Mouse (Mus musculus): ENCODE measurements around the gene Zc3h4.

Gene Zc3h4

DNA sequence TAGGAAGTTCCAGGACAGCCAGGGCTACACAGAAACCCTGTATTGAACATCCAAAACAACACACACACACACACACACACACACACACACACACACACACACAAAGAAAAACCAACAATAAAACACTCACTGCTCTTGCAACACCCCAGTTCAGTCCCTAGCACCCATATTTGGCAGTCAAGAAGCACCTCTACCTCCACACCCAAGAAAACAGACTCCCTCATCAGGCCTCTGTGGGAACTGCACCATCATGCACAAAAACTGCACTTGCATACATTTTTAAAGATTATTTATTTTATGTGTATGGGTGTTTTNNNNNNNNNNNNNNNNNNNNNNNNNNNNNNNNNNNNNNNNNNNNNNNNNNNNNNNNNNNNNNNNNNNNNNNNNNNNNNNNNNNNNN, 40.5 kb downstream of the Zc3h4 start:
- DNase-seq, result no peak

DNA sequence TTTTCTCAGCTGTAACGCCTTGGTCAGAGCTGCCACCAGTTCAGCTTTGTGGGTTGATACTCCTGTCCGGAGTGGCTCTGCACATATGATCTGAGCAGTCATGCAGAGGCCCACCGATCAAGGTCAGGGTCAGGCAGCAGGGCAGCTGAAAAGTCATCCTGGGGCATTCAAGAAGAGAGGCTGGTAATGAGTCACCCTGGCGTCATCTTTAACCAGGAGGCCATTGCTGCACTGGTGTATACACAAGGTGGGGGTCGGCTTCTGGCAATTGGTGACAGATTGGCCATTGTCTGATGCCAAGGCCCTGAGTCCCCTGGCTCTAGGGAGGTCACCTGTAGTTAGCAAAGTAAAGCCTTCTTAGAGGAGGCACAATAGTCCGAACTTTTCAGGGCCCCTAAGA, 50.9 kb downstream of the Zc3h4 start:
- DNase-seq, result no peak

- DNase-seq, result peak; percentile 97
Measured at GRCm38 (mm10) chr7:16452587-16453073, 51.9 kb downstream of the Zc3h4 start, which contains the start of gene Tmem160. Gene Tmem160 (plus strand): TSS chr7:16452779.

DNA sequence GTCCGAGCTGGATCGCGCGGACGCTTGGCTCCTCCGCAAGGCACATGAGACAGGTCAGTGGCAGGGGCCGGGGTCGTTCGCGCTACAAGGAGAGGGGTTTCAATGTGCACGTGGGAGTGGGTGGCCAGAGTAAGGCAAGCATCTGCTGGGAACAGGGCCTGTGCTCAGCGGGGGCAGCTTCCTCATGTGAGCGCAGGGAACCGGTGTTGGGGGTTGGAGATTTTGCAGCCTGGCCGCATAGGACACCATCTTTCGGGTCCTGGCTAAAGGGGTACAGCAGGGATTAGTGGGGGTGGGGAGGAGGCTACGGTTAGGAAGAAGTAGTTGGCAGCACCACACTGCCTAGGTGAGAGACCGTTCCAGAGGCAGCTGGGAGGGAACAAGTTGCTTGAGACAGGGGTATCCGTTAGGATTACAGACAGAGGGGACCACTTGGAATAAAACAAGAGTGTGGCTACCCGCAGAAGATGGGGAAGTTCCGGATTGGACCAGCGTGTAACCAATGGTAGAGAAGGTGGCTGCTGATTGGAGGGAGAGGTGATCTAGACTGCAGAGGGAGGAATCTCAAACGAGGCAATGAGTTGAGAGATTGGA, 52.5 kb downstream of the Zc3h4 start:
- peak; percentile 72 for DNase-seq

DNA sequence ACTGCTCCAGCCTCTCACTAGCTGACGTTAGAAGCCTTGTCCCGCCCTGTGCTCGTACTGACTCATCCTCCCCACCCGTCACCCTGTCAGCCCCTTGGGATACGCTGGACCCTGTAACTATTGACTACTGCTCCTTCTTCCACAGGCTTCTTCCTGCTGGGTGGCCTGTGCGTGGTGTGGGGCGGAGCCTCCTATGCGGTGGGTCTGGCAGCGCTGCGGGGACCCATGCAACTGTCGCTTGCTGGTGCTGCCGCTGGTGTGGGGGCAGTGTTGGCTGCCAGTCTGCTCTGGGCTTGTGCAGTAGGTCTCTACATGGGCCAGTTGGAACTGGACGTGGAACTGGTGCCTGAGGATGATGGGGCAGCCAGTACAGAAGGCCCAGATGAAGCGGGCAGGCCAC, 54.3 kb downstream of the Zc3h4 start:
- no peak for DNase-seq

DNA sequence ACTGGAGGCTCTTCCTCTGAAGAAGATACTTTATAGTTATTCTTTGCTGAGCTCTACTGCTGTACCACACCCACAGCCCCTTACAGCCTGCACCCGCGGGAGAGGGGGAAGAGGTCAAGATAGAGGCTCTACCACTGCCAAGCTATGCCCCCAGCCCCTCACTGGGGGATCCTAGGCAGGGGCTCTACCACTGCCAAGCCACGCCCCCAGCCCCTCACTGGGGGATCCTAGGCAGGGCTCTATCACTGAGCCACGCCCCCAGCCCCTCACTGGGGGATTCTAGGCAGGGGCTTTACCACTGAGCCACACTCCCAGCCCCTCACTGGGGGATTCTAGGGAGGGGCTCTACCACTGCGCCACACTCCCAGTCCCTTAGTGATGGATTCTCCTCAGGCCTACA, 55.6 kb downstream of the Zc3h4 start:
- no peak for DNase-seq

GRCm38 (mm10) chr7:16460566-16460965, 59.9 kb downstream of the Zc3h4 start:
- no peak for DNase-seq

DNA sequence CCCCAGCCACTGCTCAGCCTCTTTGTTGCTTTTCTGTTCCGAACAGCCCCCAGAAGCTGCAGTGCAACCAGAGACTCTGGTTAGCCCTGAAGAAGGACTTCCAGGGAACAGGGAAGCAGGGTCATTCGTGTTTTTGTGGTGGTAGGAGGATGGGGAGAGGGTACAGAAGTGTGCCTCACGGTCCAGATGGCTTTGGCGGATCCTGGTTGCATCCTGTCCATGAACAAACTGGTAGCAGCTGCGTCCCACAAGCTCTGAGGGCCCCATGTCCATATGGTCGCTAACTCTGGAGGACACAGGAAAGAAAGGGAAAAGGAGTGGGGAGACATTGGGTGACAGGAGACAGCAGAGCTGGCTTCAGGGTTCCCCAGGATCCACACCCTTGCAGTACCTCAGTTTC, 60.4 kb downstream of the Zc3h4 start:
- no peak for DNase-seq

DNA sequence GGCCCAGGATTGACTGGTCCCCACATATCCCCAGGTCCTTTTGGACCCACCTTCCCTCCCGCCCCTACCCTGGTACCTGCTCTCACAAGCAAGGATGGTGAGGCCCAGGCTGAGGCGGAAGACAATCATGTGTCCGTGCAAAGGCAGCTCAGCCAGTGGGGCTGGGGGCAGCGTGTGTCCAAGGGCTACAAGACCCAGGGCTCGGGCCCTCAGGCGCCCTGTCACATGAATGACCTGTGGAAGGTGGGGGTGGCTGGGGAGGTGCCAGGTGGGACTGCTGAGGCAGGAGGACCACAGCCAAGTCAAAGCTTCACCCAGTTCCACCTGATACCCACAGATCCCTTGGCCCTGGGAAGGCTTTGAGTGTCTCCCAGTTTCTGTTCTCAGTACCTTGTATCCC, 61.0 kb downstream of the Zc3h4 start:
- DNase-seq, result no peak

- peak; percentile 56 for DNase-seq
Measured at GRCm38 (mm10) chr7:16463214-16463613, 62.5 kb downstream of the Zc3h4 start.

- DNase-seq, result peak; percentile 25
Measured at GRCm38 (mm10) chr7:16465160-16465559, 64.5 kb downstream of the Zc3h4 start.

DNA sequence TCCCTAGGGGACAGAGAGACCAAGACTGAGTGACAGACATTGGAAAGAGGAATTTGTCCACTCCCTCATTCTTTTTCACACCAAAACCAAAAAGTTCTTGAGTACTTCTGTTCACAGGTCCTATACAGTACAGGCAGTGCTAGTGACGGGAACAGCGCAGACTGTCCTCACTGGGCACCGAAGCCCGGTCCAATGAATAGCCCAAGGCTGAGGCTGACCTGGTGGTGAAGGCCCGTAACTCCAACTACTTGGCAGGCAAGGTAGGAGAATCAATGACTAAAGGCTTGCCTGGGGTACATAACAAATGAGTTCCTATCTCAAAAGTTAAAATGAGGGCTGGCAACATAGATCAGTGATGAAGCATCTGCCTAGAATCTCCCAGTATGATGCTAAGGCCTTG, 64.9 kb downstream of the Zc3h4 start:
- no peak for DNase-seq

GRCm38 (mm10) chr7:16466565-16466964, 65.9 kb downstream of the Zc3h4 start:
- no peak for DNase-seq

GRCm38 (mm10) chr7:16468115-16468514, 67.4 kb downstream of the Zc3h4 start:
- DNase-seq, result no peak

DNA sequence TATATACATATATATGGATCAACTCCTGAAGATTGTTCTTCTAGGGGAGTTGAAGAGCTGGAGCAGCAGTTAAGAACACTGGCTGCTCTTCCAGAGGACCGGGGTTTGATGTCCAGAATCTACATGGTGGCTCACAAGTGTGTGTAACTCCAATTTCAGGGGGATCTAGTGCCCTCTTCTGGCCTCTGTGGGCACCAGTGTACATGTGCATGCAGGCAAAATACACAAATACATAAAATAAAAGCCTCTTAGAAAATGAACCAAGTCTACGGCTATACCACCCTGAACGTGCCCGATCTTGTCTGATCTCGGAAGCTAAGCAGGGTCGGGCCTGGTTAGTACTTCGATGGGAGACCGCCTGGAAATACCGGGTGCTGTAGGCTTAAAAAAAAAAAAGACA, 70.8 kb downstream of the Zc3h4 start:
- DNase-seq, result no peak

DNA sequence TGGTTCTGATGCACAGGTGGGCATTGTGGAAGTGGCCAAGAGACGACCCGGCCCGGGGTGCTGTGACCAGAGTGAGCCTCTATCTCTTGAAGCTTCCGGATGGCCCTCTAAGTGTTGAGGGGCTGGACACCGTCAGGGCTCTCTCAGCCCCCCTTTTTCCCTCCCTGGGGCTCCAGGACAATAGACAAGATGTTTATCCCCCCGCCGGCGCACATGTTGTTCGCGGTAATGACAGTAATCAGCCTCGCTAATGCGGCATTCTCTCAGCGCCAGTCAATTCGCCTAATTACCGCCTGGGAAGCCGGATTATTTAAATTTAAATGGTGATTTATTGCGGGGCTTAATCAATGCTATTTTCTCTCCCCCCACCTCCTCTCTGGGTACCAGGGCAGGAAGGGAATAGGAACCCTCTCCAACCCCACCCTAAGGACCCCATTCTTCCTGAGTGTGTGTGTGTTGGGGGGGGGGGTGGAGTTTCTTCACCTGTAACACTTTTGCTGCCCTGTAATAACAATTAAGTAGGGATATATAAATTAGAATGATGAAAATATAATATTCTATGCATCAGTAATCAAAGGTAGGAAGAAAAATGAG, 71.5 kb downstream of the Zc3h4 start:
- no peak for DNase-seq

GRCm38 (mm10) chr7:16473847-16474246, 73.1 kb downstream of the Zc3h4 start:
- no peak for DNase-seq

GRCm38 (mm10) chr7:16474445-16474844, 73.7 kb downstream of the Zc3h4 start:
- no peak for DNase-seq

DNA sequence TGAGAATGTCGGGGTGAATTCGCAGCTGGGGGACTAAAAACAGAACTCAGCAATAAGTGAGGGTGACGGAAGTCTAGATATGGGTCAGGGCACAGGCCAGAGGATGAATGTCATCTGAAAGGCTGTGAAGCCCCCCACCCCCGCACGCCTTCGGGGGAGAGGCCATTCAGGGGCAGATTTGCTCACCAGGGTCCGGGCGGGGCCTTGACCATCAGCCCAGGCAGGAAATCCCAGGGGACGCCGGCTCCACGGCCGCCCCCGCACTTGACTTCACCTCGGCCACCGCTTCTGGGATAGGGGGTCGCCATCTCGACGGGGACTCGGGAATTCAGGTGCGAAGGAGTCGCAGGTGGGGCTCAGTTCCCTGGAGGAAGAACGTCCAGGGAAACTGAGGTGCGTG, 74.6 kb downstream of the Zc3h4 start:
- no peak for DNase-seq

- no peak for DNase-seq
Measured at GRCm38 (mm10) chr7:16475764-16476599, 75.3 kb downstream of the Zc3h4 start.

GRCm38 (mm10) chr7:16476600-16476989, 75.9 kb downstream of the Zc3h4 start:
- DNase-seq, result no peak

DNA sequence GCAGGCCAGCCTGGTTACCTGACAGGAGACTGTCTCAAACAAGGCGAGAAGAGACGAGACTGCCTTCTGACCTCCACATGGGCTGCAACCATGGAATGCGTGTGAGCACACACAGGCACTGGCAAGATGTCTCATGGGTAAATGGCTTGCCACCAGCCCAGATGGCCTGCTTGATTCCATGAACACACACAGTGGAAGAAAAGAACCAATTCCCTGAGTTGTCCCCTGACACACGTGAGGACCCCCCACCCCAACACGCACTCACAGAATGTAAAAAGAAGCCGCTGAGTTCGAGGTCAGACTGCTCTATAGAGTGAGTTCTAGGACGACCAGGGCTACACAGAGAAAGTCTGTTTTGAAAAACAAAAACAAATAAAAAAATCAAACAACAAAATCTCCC, 76.9 kb downstream of the Zc3h4 start, which contains the start of gene Npas1:
Gene Npas1, minus strand, starts transcription at position 101 of the 400 bp plus-strand sequence.
- no peak for DNase-seq

Measured in layer of hippocampus, adult 9-11 months (tissue).